Comparison of ENCODE assay signal across 12 mouse cellular contexts in the genomic region with DNA sequence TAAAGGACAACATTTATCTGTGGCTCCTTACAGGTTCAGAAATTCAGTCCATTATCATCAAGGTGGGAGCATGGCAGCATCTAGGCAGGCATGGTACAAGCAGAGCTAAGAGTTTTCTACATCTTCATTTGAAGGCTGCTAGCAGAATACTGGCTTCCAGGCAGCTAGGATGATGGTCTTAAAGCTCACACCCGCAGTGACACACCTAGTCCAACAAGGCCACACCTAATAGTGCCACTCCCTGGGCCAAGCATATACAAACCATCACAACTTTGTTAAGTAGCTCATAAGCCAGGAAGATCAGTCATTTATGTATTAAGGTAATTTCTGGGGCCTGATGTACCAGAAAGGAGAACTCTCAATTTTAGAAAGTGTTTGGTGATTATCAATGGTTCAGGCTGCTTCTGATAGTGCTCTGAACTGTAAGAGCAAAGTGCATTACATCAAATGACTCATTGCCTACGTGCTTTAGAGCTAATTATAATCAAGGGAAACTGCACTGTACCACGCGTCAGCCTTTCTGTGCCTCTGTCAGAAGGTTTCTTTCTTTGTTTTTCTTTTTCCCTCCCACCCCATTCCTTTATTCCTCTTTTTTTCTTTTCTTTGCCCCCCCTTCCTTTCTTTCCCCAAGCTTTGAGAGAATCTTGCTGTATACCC. TPM values are rescaled to one million over a fixed set of nuclear protein-coding genes. Genes with fewer than 3 reads are reported as not detected.
"Had no signal": no experiment of that assay in that cellular context is flagged by ENCODE, and none has a peak within 500 bp of the region (broad histone marks: within the 10 kb centered on the region; RNA-seq: fewer than 3 reads in every experiment).

No protein-coding gene starts in this region.

- ATAC-seq: midbrain, embryonic 13.5 days had no signal

- DNase-seq: kidney, adult 18-20 months; kidney, postnatal 25 days; layer of hippocampus, adult 9-11 months; left cerebral cortex, postnatal 4 days; liver, embryonic 13.5 days; lung, adult 18-20 months; right cerebral cortex, postnatal 4 days; thymus, postnatal 4 days had no signal

- H3K9me3 ChIP-seq: limb, embryonic 13.5 days; liver, embryonic 13.5 days; midbrain, embryonic 13.5 days; stomach, embryonic 15.5 days had no signal

- H3K4me1 ChIP-seq: limb, embryonic 13.5 days; midbrain, embryonic 13.5 days; stomach, embryonic 15.5 days had no signal

- H3K4me2 ChIP-seq: limb, embryonic 13.5 days; liver, embryonic 13.5 days; midbrain, embryonic 13.5 days; stomach, embryonic 15.5 days had no signal

- H3K4me3 ChIP-seq: limb, embryonic 13.5 days; liver, embryonic 13.5 days; midbrain, embryonic 13.5 days; stomach, embryonic 15.5 days had no signal

- H3K27me3 ChIP-seq: limb, embryonic 13.5 days; liver, embryonic 13.5 days; midbrain, embryonic 13.5 days; stomach, embryonic 15.5 days had no signal

- H3K9ac ChIP-seq: limb, embryonic 13.5 days; liver, embryonic 13.5 days; midbrain, embryonic 13.5 days; stomach, embryonic 15.5 days had no signal

- H3K27ac ChIP-seq: limb, embryonic 13.5 days; liver, embryonic 13.5 days; midbrain, embryonic 13.5 days; stomach, embryonic 15.5 days had no signal

RNA-seq across cellular contexts. Expression of a gene that starts 37.5 kb away (rescaled TPM):
- total RNA-seq: left cerebral cortex, postnatal 4 days; megakaryocyte progenitor cell, adult 5-6 weeks had no signal

RNA-seq across cellular contexts. Expression of a gene that starts 58.4 kb away (rescaled TPM):
- total RNA-seq: megakaryocyte progenitor cell, adult 5-6 weeks had no signal
- polyA plus RNA-seq: liver, embryonic 13.5 days had no signal
